Mouse (Mus musculus) mesoderm, embryonic 11.5 days (tissue): Measurements from ENCODE around the gene Elk3.

Source experiments
- DNase-seq: peaks from one replicate; pipeline ENCODE4 v3.0.0-alpha.2; 2012; ENCODE audit warnings: low read depth, low spot score

Elk3 gene

GRCm38 (mm10) chr10:93294547-93295219, 16.3 kb downstream of the Elk3 start:
- DNase-seq = no peak

- no peak for DNase-seq
Measured at GRCm38 (mm10) chr10:93293621-93294020, 17.3 kb downstream of the Elk3 start.

- DNase-seq = peak; percentile 86
Measured at GRCm38 (mm10) chr10:93291843-93292242, 19.1 kb downstream of the Elk3 start.

- peak; percentile 63 for DNase-seq
Measured at GRCm38 (mm10) chr10:93291352-93291751, 19.6 kb downstream of the Elk3 start.

GRCm38 (mm10) chr10:93289404-93289803, 21.5 kb downstream of the Elk3 start:
- no peak for DNase-seq

- DNase-seq = no peak
Measured at GRCm38 (mm10) chr10:93288336-93288735, 22.6 kb downstream of the Elk3 start.

- no peak for DNase-seq
Measured at GRCm38 (mm10) chr10:93287551-93288145, 23.3 kb downstream of the Elk3 start.

DNA sequence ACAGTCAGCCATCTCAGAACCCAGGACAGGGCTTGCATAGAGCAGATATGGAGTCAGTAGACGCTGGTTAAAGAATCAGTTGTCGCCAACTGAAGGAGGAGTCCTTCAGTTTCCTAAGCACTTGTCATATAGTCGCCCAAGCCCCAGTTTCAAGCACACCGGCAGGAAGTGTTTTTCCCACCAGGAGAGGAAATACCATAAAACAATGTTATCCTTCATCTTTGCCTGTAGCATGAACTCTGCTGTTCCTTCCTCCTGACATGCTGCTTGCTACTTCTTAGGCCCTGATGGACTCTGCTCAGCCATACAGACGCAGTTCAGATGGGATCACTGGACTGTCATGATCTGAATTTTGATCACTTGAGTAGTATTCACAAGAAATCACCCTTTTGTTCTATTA, 25.4 kb downstream of the Elk3 start:
- DNase-seq = no peak

GRCm38 (mm10) chr10:93283258-93283657, 27.7 kb downstream of the Elk3 start:
- peak; percentile 34 for DNase-seq

GRCm38 (mm10) chr10:93282526-93282964, 28.4 kb downstream of the Elk3 start:
- DNase-seq = no peak

DNA sequence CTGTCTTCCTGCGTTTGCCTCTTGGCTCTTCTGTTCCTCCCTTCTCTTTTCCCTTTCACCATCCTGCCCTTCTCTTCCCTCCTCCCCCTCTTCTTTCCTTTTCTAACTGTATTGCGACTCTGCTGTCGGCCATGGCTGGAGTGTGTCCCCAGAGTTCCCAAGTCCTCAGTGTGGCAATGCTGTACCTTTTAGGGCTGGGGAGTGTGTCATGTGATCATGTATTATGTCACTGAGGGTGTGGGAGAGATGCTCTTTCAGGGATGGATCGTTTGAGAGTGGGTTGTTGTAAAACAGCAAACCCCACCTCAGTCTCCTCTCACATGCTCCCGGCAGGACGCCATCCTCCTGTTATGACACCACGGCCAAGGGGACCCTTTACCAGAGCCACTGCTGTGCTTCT, 29.8 kb downstream of the Elk3 start:
- no peak for DNase-seq

GRCm38 (mm10) chr10:93280586-93280985, 30.3 kb downstream of the Elk3 start:
- no peak for DNase-seq

DNA sequence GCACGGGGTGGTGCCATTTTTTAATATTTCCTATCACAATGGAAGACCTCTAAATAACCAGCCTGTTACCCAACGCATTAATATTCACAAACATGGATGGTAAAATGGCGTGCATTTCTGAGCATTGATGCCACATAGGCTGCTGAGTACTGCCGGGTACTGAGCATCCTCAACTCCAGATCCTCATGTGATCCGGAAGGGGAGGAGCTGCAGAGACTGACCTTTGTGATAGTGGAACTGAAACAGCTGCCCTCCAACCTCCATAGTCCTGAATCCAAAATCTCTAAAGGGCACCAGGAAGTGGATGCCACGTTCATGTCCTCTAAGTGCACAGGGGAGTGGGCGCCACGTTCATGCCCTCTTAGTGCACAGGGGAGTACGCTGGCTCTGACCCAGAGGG, 31.9 kb downstream of the Elk3 start:
- no peak for DNase-seq

DNA sequence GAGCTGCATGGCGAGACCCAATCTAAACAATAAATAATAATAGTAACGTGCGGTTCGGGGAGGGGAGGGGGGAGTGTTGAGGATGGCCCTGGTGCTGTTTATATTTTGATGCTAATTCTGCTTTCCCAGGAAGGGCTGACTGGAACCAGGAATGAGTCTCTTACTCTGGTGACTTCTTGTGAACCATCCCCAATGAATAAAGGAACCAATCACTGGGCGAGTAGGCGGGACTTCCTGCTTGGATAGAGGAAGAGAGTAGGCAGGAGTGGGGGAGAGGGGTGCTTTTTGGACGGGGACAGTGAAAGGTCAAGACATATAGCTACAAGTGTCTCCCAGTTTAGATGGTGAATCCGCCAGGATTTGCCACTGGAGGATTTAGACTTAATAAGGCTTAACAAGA, 32.6 kb downstream of the Elk3 start:
- no peak for DNase-seq

DNA sequence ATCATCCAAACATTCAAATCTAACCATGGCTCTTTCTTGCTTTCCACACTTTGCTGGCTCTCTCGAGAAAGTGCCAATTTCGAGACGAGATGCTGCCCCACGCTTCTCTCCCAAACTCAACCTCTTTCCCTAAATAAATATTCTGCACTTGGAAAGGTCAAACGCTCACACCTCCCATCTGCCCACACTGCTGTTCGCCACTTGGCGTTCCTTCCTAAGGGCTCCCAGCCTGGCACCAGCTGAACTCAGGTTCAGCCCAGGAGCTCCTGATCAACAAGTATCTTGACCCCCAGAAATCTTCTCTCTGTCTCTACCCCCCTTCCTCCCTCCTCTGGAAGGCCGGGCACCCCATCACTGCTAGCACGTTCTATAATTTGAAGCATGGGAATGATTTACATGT, 34.1 kb downstream of the Elk3 start:
- DNase-seq = no peak

- no peak for DNase-seq
Measured at GRCm38 (mm10) chr10:93276349-93276763, 34.6 kb downstream of the Elk3 start.

- DNase-seq = no peak
Measured at GRCm38 (mm10) chr10:93275212-93276136, 35.5 kb downstream of the Elk3 start.

DNA sequence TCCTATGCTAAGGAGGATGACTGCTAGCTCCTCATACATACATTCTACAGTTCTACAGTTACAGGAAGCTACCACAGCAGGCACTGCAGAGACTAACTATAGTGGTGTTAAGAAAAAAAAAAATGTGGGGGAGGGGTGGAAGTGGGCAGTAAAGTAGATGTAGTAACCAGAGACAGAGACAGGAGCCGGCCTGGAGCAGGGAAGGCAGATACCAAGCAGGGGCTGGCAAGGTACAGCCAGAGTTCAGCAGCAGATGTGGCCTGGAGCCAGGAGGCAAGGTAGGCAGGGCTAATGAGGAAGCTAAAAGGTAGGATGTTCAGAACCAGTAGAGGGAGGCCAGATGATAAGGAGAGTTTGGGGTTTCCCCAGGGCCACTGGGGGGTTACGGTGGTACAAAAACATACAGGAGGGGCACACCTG, 36.6 kb downstream of the Elk3 start:
- no peak for DNase-seq

DNA sequence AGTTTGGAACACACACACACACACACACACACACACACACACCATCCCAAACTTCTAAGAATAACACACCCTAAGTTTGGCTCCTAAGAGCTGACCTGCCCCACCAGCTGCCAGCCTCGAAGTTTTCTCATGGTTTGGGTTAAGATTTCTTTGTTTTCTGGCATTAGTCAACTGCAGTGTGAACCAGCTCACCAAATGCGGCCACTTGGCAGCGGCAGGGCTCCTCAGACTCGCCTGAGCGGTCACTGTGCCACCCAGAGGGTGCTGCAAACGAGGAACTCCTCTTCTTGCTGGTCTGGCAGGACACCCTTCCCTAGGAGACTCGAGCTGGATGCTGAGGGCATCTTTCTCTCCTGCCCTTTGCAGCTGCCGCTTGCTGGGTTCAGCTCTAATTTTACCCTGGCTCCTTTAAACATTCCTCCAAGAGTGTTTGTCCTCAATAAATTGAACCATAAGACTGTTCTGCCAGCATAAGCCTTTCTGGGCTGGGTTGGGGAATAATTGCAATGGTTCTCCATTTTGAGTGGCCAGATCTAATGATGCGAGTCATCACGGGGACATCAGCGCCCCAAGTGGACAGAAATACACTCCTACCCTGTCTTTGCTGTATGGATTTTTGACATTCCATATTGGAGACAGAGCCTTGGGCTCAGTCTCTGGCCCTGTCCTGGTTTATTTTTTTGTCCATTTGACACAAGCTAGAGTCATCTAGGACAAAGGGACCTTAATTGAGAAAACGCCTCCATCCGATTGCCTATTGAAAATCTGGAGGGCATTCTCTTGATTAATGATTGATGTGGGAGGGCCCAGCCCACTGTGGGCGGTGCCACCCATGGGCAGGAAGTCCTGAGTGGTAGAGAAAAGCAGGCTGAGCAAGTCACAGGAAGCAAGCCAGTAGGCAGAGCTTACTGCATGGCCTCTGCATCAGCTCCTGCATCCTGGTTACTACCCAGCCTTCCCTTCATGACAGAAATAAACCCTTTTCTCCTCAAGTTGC, 37.7 kb downstream of the Elk3 start:
- DNase-seq = no peak

GRCm38 (mm10) chr10:93271831-93272230, 39.1 kb downstream of the Elk3 start:
- no peak for DNase-seq

DNA sequence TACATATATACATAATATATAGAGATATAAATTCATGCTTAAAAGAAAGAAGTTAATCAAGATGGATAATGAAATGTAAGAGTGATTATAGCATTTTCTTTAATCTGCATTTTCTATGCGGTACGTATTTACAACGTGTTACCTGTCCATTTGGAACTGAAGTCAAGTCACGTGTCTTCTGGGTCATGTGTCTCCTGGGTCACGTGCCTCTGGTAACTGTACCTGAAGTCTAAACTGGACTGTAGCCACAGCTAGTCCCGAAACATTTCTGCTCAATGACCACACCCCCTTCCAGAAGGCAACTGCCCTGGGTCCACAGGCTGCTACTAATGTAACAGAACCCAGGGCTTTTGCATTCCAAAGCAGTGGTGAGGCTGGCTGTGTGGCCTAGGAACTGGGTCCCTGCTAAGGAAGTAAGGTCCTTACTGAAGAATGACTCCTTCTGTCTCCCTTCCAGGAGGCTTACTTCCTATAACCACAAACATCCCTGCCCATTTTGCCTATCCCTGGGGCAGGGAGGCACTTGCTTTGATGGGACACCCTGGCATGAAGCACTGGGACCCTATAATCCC, 40.0 kb downstream of the Elk3 start:
- no peak for DNase-seq
